Mouse (Mus musculus): ENCODE data around the gene Cbfb.

GRCm38 (mm10) chr8:105142395-105142794 is 28.1 kb upstream of the Cbfb start:
- TF ChIP-seq POLR2A (IDR thresholded peaks at IDR 0.05; ENCODE audit: borderline replicate concordance, extremely low read depth, low read depth, low read length) (no peak), CTCF (IDR thresholded peaks at IDR 0.05; ENCODE audit: insufficient read depth, low read length) (no peak)
